ENCODE assay signal across 8 mouse cellular contexts in genomic region chr8:111630105-111630521, GRCm38 (mm10). TPM values are rescaled to one million over a fixed set of nuclear protein-coding genes. Genes with fewer than 3 reads are reported as not detected.
DNase-seq lines count a peak whose midpoint lies in the region; ATAC-seq and TF ChIP-seq lines count a peak whose summit lies in the region.

Ldhd (minus strand) TSS chr8:111630374.

- peak; percentile 84 for DNase-seq in liver, adult 2 months (ENCODE audit: extremely low read depth, low read depth, low spot score)
- DNase-seq in liver, result no peak
- DNase-seq in brain, adult 2 months (ENCODE audit: low read depth, low spot score), result peak; percentile 91
- peak; percentile 48 to 67 for DNase-seq in heart, postnatal 14 days
- peak in 1 of 2 experiments; percentile 50 for DNase-seq in layer of hippocampus, adult 2 months (ENCODE audit: low spot score in 2 of 2)

- H3K36me3 ChIP-seq in liver, adult 2 months (ENCODE audit: control insufficient read depth, insufficient read depth, low read length), result no peaks in the 10 kb centered on the region
- 0 out of 2 replicates have a peak, but pooled peaks cover 4% of the 10 kb centered on the region for H3K36me3 ChIP-seq in forebrain, embryonic 12.5 days (replicated peaks)

- ATAC-seq in forebrain, embryonic 12.5 days (ENCODE audit: low FRiP score), result no peak
- peak; percentile 70 for ATAC-seq in megakaryocyte, adult 5-6 weeks (ENCODE audit: poor library complexity, severe bottlenecking)
- ATAC-seq in activated CD4-positive, CD25-positive, alpha-beta regulatory T cell, adult 4 months, result no peak

- peaks cover 5% of the 10 kb centered on the region; the same call in 1 of the 2 replicates for H3K79me2 ChIP-seq in liver, adult 2 months (ENCODE audit: control insufficient read depth, insufficient read depth, low read length)

- no peak for TF ChIP-seq CTCF in liver, adult 2 months (IDR thresholded peaks at IDR 0.05; ENCODE audit: low read depth, low read length)
- no peak for TF ChIP-seq CTCF in layer of hippocampus, adult 2 months (conservative IDR thresholded peaks at IDR 0.05)

- H3K4me1 ChIP-seq in liver, adult 2 months (ENCODE audit: control insufficient read depth, insufficient read depth, low read length), result peaks cover 10% of the 10 kb centered on the region
- H3K4me1 ChIP-seq in forebrain, embryonic 12.5 days, result no peaks in the 10 kb centered on the region; the same call in 1 of the 2 replicates

- peak within 1 kb of the TSS; percentile 37 for H3K4me2 ChIP-seq in forebrain, embryonic 12.5 days

- intact Hi-C loops in heart, postnatal 14 days (cut with DNase I), result no loop called here

- 8% methylated on average over 13 of the region's 13 CpGs for WGBS in liver, adult 2 months
- WGBS in forebrain, embryonic 12.5 days, result 33% methylated on average over 13 of the region's 13 CpGs

- peak within 1 kb of the TSS; percentile 90 for H3K27ac ChIP-seq in liver, adult 2 months (replicated peaks; ENCODE audit: insufficient read depth, low read depth, low read length)
- H3K27ac ChIP-seq in forebrain, embryonic 12.5 days, result no peak within 1 kb of the TSS
- peak within 1 kb of the TSS; percentile 74 for H3K27ac ChIP-seq in layer of hippocampus, adult 2 months

- no peaks in the 10 kb centered on the region for H3K9me3 ChIP-seq in forebrain, embryonic 12.5 days

- peak within 1 kb of the TSS; percentile 82 for H3K9ac ChIP-seq in liver, adult 2 months (ENCODE audit: low read depth, low read length)
- 0 out of 2 replicates have a peak within 1 kb of the TSS, but pooled peaks have one; percentile 29 for H3K9ac ChIP-seq in forebrain, embryonic 12.5 days

- TF ChIP-seq POLR2A in liver, adult 2 months (IDR thresholded peaks at IDR 0.05; ENCODE audit: extremely low read depth, insufficient read depth, low read length), result peak; percentile 85

- H3K27me3 ChIP-seq in liver, adult 2 months (ENCODE audit: control insufficient read depth, insufficient read depth, low read length), result no peaks in the 10 kb centered on the region
- no peaks in the 10 kb centered on the region for H3K27me3 ChIP-seq in forebrain, embryonic 12.5 days

- H3K4me3 ChIP-seq in liver, adult 2 months (ENCODE audit: insufficient read depth, low read depth, low read length), result peak within 1 kb of the TSS; percentile 71
- H3K4me3 ChIP-seq in forebrain, embryonic 12.5 days (replicated peaks), result peak within 1 kb of the TSS; percentile 19; the same call in 1 of the 2 replicates
- peak within 1 kb of the TSS; percentile 58 for H3K4me3 ChIP-seq in layer of hippocampus, adult 2 months

RNA-seq across cellular contexts. Expression of gene Ldhd, which starts in this region (rescaled TPM):
- 84.5 and 91.7 TPM in 2 replicates for total RNA-seq in liver, adult 2 months (2014; rRNA removed)
- 160 and 175 TPM in 2 replicates for polyA plus RNA-seq in liver, adult 2 months (2012; rRNA removed)
- 0.24 and 0.50 TPM in 2 replicates for polyA plus RNA-seq in forebrain, embryonic 12.5 days (2016; fragmentation: Nextera tagmentation; extraction: Ambion mirVana)
- 10 to 100 TPM; 11.7 to 12.4 TPM for total RNA-seq in heart, postnatal 14 days (2021)
- 1 to 10 TPM; 6.8 to 7.8 TPM for total RNA-seq in layer of hippocampus, adult 2 months (2021)
- 0.05 TPM in 1 of 2 replicates, not detected in the other for total RNA-seq in megakaryocyte, adult 5-6 weeks (2015)
- total RNA-seq in megakaryocyte, adult 5-6 weeks (2017), result 0.07 TPM in 1 of 2 replicates, not detected in the other
- 1 to 10 TPM in 1 of 2 experiments, under 1 TPM in 1; 0.18 to 1.2 TPM for polyA plus RNA-seq in activated CD4-positive, CD25-positive, alpha-beta regulatory T cell, adult 4 months (2017; shearing (Covaris generic))

Comparison
In these comparisons a context has a peak if more than half of its experiments do, and no peak if none do; other contexts are left out.
1. RNA of gene Ldhd (total RNA-seq): 84.5 to 91.7 TPM in liver, adult 2 months, 11.7 to 12.4 TPM in heart, postnatal 14 days and 6.8 to 7.8 TPM in layer of hippocampus, adult 2 months; 0.05 to 0.07 TPM in megakaryocyte, adult 5-6 weeks; every median in the first group is over 4 times any median in the second.
2. RNA of gene Ldhd (polyA plus RNA-seq): 160 to 175 TPM in liver, adult 2 months; 0.18 to 1.2 TPM in activated CD4-positive, CD25-positive, alpha-beta regulatory T cell, adult 4 months and 0.24 to 0.50 TPM in forebrain, embryonic 12.5 days; every median in the first group is over 10 times any median in the second.
3. Peak in ATAC-seq in megakaryocyte, adult 5-6 weeks; RNA of the gene not detected or under 1 TPM.
4. H3K4me3 ChIP-seq: peak in every context shown above with its lines; median percentile 71 in liver, adult 2 months; 58 in layer of hippocampus, adult 2 months; 19 in forebrain, embryonic 12.5 days.